Comparison of ENCODE assay signal across 8 mouse cellular contexts in the genomic region with DNA sequence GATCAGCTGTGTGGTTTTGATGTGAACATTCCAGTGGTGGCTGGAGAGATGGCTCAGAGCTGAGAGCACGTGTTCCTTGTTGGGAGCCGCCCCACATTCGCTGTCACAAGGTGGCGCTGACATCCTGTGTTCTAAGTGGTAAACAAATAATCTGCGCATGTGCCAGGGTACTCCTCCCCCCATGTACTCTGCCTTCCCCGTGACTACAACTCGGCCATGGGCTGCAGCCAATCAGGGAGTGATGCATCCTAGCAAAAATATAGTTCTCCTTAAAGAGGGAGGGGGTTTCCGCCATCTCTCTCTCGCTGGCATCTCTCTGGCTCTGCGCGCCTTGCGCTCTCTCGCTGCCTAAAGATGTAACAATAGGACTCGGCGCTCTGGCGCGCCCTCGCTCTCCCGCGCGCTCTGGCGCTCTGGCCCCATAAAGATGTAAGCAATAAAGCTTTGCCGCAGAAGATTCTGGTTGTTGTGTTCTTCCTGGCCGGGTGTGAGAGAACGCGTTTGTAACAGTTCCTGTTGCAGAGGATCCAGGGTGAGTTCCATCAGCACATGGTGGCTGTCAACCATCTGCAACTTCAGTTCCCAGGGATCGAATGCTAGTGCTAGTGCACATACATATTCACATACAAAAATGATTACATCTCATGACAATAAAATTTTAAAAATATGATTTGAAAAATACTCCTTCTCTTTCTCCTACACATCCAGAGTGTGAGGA. TPM values are rescaled to one million over a fixed set of nuclear protein-coding genes. Genes with fewer than 3 reads are reported as not detected.
A peak's percentile ranks its signal among the peaks of the same experiment; 100 is the strongest.
DNase-seq lines count a peak whose midpoint lies in the region; ATAC-seq and TF ChIP-seq lines count a peak whose summit lies in the region.
"Not testable (repeated sequence)": the region's sequence is repeated elsewhere in the genome, so short reads cannot be mapped to it uniquely, and the experiment has no call there.

No protein-coding gene starts in this region.

- intact Hi-C loops in left cerebral cortex, postnatal 14 days (cut with DNase I): not testable (repeated sequence)

- ATAC-seq in embryonic facial prominence, embryonic 13.5 days (ENCODE audit: insufficient number of reproducible peaks, insufficient read depth, low FRiP score, low TSS enrichment, low read depth): peak; percentile 90
- ATAC-seq in intestine, postnatal 0 days: peak; percentile 50
- peak; percentile 78 for ATAC-seq in megakaryocyte progenitor cell, adult 5-6 weeks (replicated peaks; ENCODE audit: poor library complexity)

- peak overlapping the region; percentile 92 for H3K27ac ChIP-seq in embryonic facial prominence, embryonic 13.5 days
- H3K27ac ChIP-seq in intestine, postnatal 0 days (ENCODE audit: low read depth, low read length): peak overlapping the region; percentile 71; the same call in 1 of the 2 replicates

- peak; percentile 89 for DNase-seq in adrenal gland, postnatal 14 days
- DNase-seq in heart, adult 11 months: peak; percentile 100
- peak; percentile 90 to 97 for DNase-seq in left cerebral cortex, postnatal 14 days (ENCODE audit: low spot score in 2 of 2)
- peak; percentile 81 for DNase-seq in right cerebral cortex, postnatal 25 days
- DNase-seq in urinary bladder, postnatal 25 days (ENCODE audit: low spot score): peak; percentile 62

- peaks cover 43% of the 10 kb centered on the region for H3K27me3 ChIP-seq in embryonic facial prominence, embryonic 13.5 days
- not testable (repeated sequence) for H3K27me3 ChIP-seq in intestine, postnatal 0 days (replicated peaks; ENCODE audit: control insufficient read depth, insufficient read depth, low read length)

- TF ChIP-seq CTCF in intestine, postnatal 0 days (IDR thresholded peaks at IDR 0.05; ENCODE audit: low read depth): peak; percentile 82

- H3K4me1 ChIP-seq in embryonic facial prominence, embryonic 13.5 days: peaks cover 22% of the 10 kb centered on the region
- H3K4me1 ChIP-seq in intestine, postnatal 0 days (replicated peaks; ENCODE audit: control insufficient read depth, insufficient read depth, low read length): not testable (repeated sequence)

- H3K4me3 ChIP-seq in embryonic facial prominence, embryonic 13.5 days: peak overlapping the region; percentile 55
- peak overlapping the region; percentile 39 for H3K4me3 ChIP-seq in intestine, postnatal 0 days (ENCODE audit: low read depth, low read length)

- not testable (repeated sequence) for H3K9me3 ChIP-seq in embryonic facial prominence, embryonic 13.5 days; intestine, postnatal 0 days (ENCODE audit: control insufficient read depth)

- WGBS in embryonic facial prominence, embryonic 13.5 days: 1% methylated on average over 27 of the region's 27 CpGs
- WGBS in intestine, postnatal 0 days: under 1% methylated on average over 27 of the region's 27 CpGs

- peak overlapping the region; percentile 66 for H3K4me2 ChIP-seq in embryonic facial prominence, embryonic 13.5 days
- H3K4me2 ChIP-seq in intestine, postnatal 0 days (replicated peaks; ENCODE audit: low read depth): peak overlapping the region; percentile 73

- H3K9ac ChIP-seq in embryonic facial prominence, embryonic 13.5 days: peak overlapping the region; percentile 75
- not testable (repeated sequence) for H3K9ac ChIP-seq in intestine, postnatal 0 days (ENCODE audit: low read depth, low read length)

- not testable (repeated sequence) for H3K36me3 ChIP-seq in embryonic facial prominence, embryonic 13.5 days; intestine, postnatal 0 days (ENCODE audit: control insufficient read depth, insufficient read depth)

RNA-seq across cellular contexts. Expression of a gene that starts 18.8 kb away (rescaled TPM):
- 212 and 322 TPM in 2 replicates for total RNA-seq in adrenal gland, postnatal 14 days (2021)
- polyA plus RNA-seq in embryonic facial prominence, embryonic 13.5 days (2015; fragmentation: Nextera tagmentation; extraction: Ambion mirVana): 8.5 and 14.6 TPM in 2 replicates
- polyA plus RNA-seq in intestine, postnatal 0 days (2015; fragmentation: Nextera tagmentation; extraction: Ambion mirVana): 896 and 933 TPM in 2 replicates
- 10 to 100 TPM; 10.3 to 13.6 TPM for total RNA-seq in left cerebral cortex, postnatal 14 days (2021)
- 914 and 1,011 TPM in 2 replicates for total RNA-seq in megakaryocyte progenitor cell, adult 5-6 weeks (2015)
- total RNA-seq in megakaryocyte progenitor cell, adult 5-6 weeks (2017): 697 and 748 TPM in 2 replicates

RNA-seq across cellular contexts. Expression of a gene that starts 25.6 kb away (rescaled TPM):
- 760 and 860 TPM in 2 replicates for total RNA-seq in adrenal gland, postnatal 14 days (2021)
- polyA plus RNA-seq in embryonic facial prominence, embryonic 13.5 days (2015; fragmentation: Nextera tagmentation; extraction: Ambion mirVana): 1,782 and 1,797 TPM in 2 replicates
- 1,060 and 1,067 TPM in 2 replicates for polyA plus RNA-seq in intestine, postnatal 0 days (2015; fragmentation: Nextera tagmentation; extraction: Ambion mirVana)
- total RNA-seq in left cerebral cortex, postnatal 14 days (2021): 100 to 1,000 TPM; 325 to 332 TPM
- 3,964 and 4,103 TPM in 2 replicates for total RNA-seq in megakaryocyte progenitor cell, adult 5-6 weeks (2015)
- 1,202 and 1,622 TPM in 2 replicates for total RNA-seq in megakaryocyte progenitor cell, adult 5-6 weeks (2017)

RNA-seq across cellular contexts. Expression of a gene that starts 25.7 kb away (rescaled TPM):
- 46.8 and 52.9 TPM in 2 replicates for total RNA-seq in adrenal gland, postnatal 14 days (2021)
- polyA plus RNA-seq in embryonic facial prominence, embryonic 13.5 days (2015; fragmentation: Nextera tagmentation; extraction: Ambion mirVana): 45.7 and 49.6 TPM in 2 replicates
- 23.5 and 25.5 TPM in 2 replicates for polyA plus RNA-seq in intestine, postnatal 0 days (2015; fragmentation: Nextera tagmentation; extraction: Ambion mirVana)
- total RNA-seq in left cerebral cortex, postnatal 14 days (2021): 10 to 100 TPM; 80.3 to 83.6 TPM
- total RNA-seq in megakaryocyte progenitor cell, adult 5-6 weeks (2015): 16.6 and 19.1 TPM in 2 replicates
- 13.7 and 15.7 TPM in 2 replicates for total RNA-seq in megakaryocyte progenitor cell, adult 5-6 weeks (2017)

RNA-seq across cellular contexts. Expression of a gene that starts 30.1 kb away (rescaled TPM):
- total RNA-seq in adrenal gland, postnatal 14 days (2021): 3.2 and 6.2 TPM in 2 replicates
- 7.0 and 7.2 TPM in 2 replicates for polyA plus RNA-seq in embryonic facial prominence, embryonic 13.5 days (2015; fragmentation: Nextera tagmentation; extraction: Ambion mirVana)
- 14.0 and 15.0 TPM in 2 replicates for polyA plus RNA-seq in intestine, postnatal 0 days (2015; fragmentation: Nextera tagmentation; extraction: Ambion mirVana)
- 1 to 10 TPM; 5.6 to 8.1 TPM for total RNA-seq in left cerebral cortex, postnatal 14 days (2021)
- 1.1 and 2.7 TPM in 2 replicates for total RNA-seq in megakaryocyte progenitor cell, adult 5-6 weeks (2015)
- total RNA-seq in megakaryocyte progenitor cell, adult 5-6 weeks (2017): 5.8 and 7.6 TPM in 2 replicates

RNA-seq across cellular contexts. Expression of a gene that starts 40.9 kb away (rescaled TPM):
- 32.9 and 35.7 TPM in 2 replicates for total RNA-seq in adrenal gland, postnatal 14 days (2021)
- polyA plus RNA-seq in embryonic facial prominence, embryonic 13.5 days (2015; fragmentation: Nextera tagmentation; extraction: Ambion mirVana): 36.2 and 40.7 TPM in 2 replicates
- 10.6 and 11.2 TPM in 2 replicates for polyA plus RNA-seq in intestine, postnatal 0 days (2015; fragmentation: Nextera tagmentation; extraction: Ambion mirVana)
- 10 to 100 TPM; 14.1 to 17.2 TPM for total RNA-seq in left cerebral cortex, postnatal 14 days (2021)
- 43.7 and 53.1 TPM in 2 replicates for total RNA-seq in megakaryocyte progenitor cell, adult 5-6 weeks (2015)
- 64.4 and 65.4 TPM in 2 replicates for total RNA-seq in megakaryocyte progenitor cell, adult 5-6 weeks (2017)

Comparison
In these comparisons a context has a peak if more than half of its experiments do, and no peak if none do; other contexts are left out.
1. Peak in every context shown above with its lines: DNase-seq, ATAC-seq, H3K4me3 ChIP-seq and H3K27ac ChIP-seq.
2. RNA of a gene that starts 18.8 kb away (total RNA-seq): 697 to 1,011 TPM in megakaryocyte progenitor cell, adult 5-6 weeks and 212 to 322 TPM in adrenal gland, postnatal 14 days; 10.3 to 13.6 TPM in left cerebral cortex, postnatal 14 days; every median in the first group is over 10 times any median in the second.